Mouse (Mus musculus): Measurements from ENCODE around the gene Nadsyn1.

The Nadsyn1 gene

GRCm38 (mm10) chr7:143822375-143823265, at the start of gene Nadsyn1, which contains the start of gene Dhcr7:
Gene Nadsyn1 (minus strand): TSS chr7:143822849.
Gene Dhcr7 (plus strand): TSS chr7:143823145.
- DNase-seq, result peak; percentile 99

GRCm38 (mm10) chr7:143868874-143869273, 46.2 kb upstream of the Nadsyn1 start:
- DNase-seq, result no peak

- DNase-seq, result no peak
Measured at GRCm38 (mm10) chr7:143866538-143866937, 43.9 kb upstream of the Nadsyn1 start, which contains the start of gene Gm498. Gene Gm498 (plus strand): TSS chr7:143866838.

- DNase-seq, result no peak
Measured at GRCm38 (mm10) chr7:143848768-143849482, 26.3 kb upstream of the Nadsyn1 start.

GRCm38 (mm10) chr7:143848127-143848767, 25.6 kb upstream of the Nadsyn1 start:
- no peak for DNase-seq

- no peak for DNase-seq
Measured at GRCm38 (mm10) chr7:143841301-143841700, 18.7 kb upstream of the Nadsyn1 start.

- peak; percentile 44 for DNase-seq
Measured at GRCm38 (mm10) chr7:143840121-143840520, 17.5 kb upstream of the Nadsyn1 start.

- DNase-seq, result no peak
Measured at GRCm38 (mm10) chr7:143837705-143838358, 15.2 kb upstream of the Nadsyn1 start.

GRCm38 (mm10) chr7:143834972-143835371, 12.3 kb upstream of the Nadsyn1 start:
- DNase-seq, result no peak

- DNase-seq, result no peak
Measured at GRCm38 (mm10) chr7:143834316-143834715, 11.7 kb upstream of the Nadsyn1 start.

GRCm38 (mm10) chr7:143833581-143834190, 11.0 kb upstream of the Nadsyn1 start:
- DNase-seq, result no peak

GRCm38 (mm10) chr7:143832611-143833010, 10.0 kb upstream of the Nadsyn1 start:
- no peak for DNase-seq

GRCm38 (mm10) chr7:143832196-143832595, 9.5 kb upstream of the Nadsyn1 start:
- DNase-seq, result peak; percentile 27

- DNase-seq, result no peak
Measured at GRCm38 (mm10) chr7:143830399-143830798, 7.8 kb upstream of the Nadsyn1 start.

GRCm38 (mm10) chr7:143829504-143830331, 7.1 kb upstream of the Nadsyn1 start:
- DNase-seq, result peak; percentile 97

- no peak for DNase-seq
Measured at GRCm38 (mm10) chr7:143826985-143827384, 4.3 kb upstream of the Nadsyn1 start.

GRCm38 (mm10) chr7:143823266-143823605, 587 bp upstream of the Nadsyn1 start:
- DNase-seq, result no peak

GRCm38 (mm10) chr7:143821241-143821640, 1.4 kb downstream of the Nadsyn1 start:
- no peak for DNase-seq

- DNase-seq, result no peak
Measured at GRCm38 (mm10) chr7:143819201-143819600, 3.4 kb downstream of the Nadsyn1 start.

- DNase-seq, result no peak
Measured at GRCm38 (mm10) chr7:143808909-143809308, 13.7 kb downstream of the Nadsyn1 start.

GRCm38 (mm10) chr7:143805199-143805624, 17.4 kb downstream of the Nadsyn1 start:
- no peak for DNase-seq
